Mouse (Mus musculus): ENCODE measurements at regions not wholly inside any gene's neighbourhood (a gene's known extent, or its start where the extent isn't known, plus 50 kb on each side); places are given as distances from the start of the nearest gene placed in this dataset.

- TF ChIP-seq CTCF (IDR thresholded peaks at IDR 0.05; ENCODE audit: extremely low read depth, insufficient read length, insufficient replicate concordance, low read depth, low read length) (no peak), POLR2A (IDR thresholded peaks at IDR 0.05; ENCODE audit: low read depth, low read length) (no peak)
Observed at GRCm38 (mm10) chr11:18278585-18279136, 325.0 kb upstream of the Etaa1 start.
